Mouse (Mus musculus) forebrain, embryonic 16.5 days (tissue): ENCODE results near the gene Zfp57. TPM values are rescaled to one million over a fixed set of nuclear protein-coding genes. Genes with fewer than 3 reads are reported as not detected.

Experiments used
- ATAC-seq: fragments of 200-750 bp; cut with Nextera tagmentation; 2 replicates; pipeline ENCODE4 v1.8.0; 2017; ENCODE audit warnings: mild to moderate bottlenecking, moderate library complexity
- H3K27ac ChIP-seq: fragments of 300-500 bp; sonication (generic); 2 replicates; pipeline ENCODE4 v1.5.1; 2014; ENCODE audit warnings: low read length, control low read depth
- H3K27me3 ChIP-seq: fragments of 300-500 bp; sonication (generic); replicated peaks from 2 replicates; pipeline ENCODE4 v1.6.1; 2014; ENCODE audit warnings: low read length; ENCODE audit not compliant: control insufficient read depth, insufficient read depth
- H3K36me3 ChIP-seq: fragments of 300-500 bp; sonication (generic); 2 replicates; pipeline ENCODE4 v1.6.1; 2014; ENCODE audit not compliant: control insufficient read depth, insufficient read depth
- H3K4me1 ChIP-seq: fragments of 300-500 bp; sonication (generic); replicated peaks from 2 replicates; pipeline ENCODE4 v1.6.1; 2014; ENCODE audit warnings: low read length; ENCODE audit not compliant: control insufficient read depth, insufficient read depth
- H3K4me2 ChIP-seq: fragments of 300-500 bp; sonication (generic); 2 replicates; pipeline ENCODE4 v1.6.1; 2014; ENCODE audit warnings: mild to moderate bottlenecking, low read length, control low read depth
- H3K4me3 ChIP-seq: fragments of 300-500 bp; sonication (generic); replicated peaks from 2 replicates; pipeline ENCODE4 v1.5.1; 2014; ENCODE audit warnings: mild to moderate bottlenecking, low read length, control low read depth
- H3K9ac ChIP-seq: fragments of 300-500 bp; sonication (generic); replicated peaks from 2 replicates; pipeline ENCODE4 v1.6.1; 2014; ENCODE audit warnings: low read depth, low read length, control low read depth
- H3K9me3 ChIP-seq: fragments of 300-500 bp; sonication (generic); 2 replicates; pipeline ENCODE4 v1.6.1; 2016; ENCODE audit warnings: low read length; ENCODE audit not compliant: control insufficient read depth
- WGBS: fragments of 180-500 bp; shearing (Covaris S2); extraction: QIAGEN DNeasy Blood & Tissue Kit; methylation state at CpG from one replicate; pipeline ENCODE4 v1.1.7; 2014; 5-methylcytosine and 5-hydroxymethylcytosine counted together
- polyA plus RNA-seq: library from polyadenylated mRNA; unstranded; fragments of >200 nt; fragmentation: Nextera tagmentation; extraction: Ambion mirVana; gene quantifications from 2 replicates; pipeline ENCODE4 v1.2.1, GENCODE M21; 2015

Gene Zfp57
- polyA plus RNA-seq, 1 experiment from 2014 or later: 383 TPM

DNA sequence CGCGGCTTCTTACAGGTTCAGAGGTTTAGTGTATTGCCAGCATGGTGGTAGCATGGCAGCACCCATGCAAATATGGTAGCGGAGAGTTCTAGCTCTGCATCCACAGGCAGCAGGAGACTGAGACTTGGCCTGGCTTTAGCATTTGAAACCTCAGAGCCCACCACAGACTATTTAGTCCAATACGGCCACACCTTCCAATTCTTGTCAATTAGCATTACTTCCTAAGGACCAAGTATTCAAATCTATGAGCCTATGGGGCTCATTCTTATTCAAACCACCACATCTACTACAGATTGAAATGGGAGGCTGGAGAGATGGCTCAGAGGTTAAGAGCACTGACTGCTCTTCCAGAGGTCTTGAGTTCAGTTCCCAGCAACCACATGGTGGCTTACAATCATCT is 26.5 kb downstream of the Zfp57 start:
- Histone ChIP-seq H3K27me3 (no peaks in the 10 kb centered on the region), H3K9me3 (no peaks in the 10 kb centered on the region), H3K27ac (peak overlapping the region; percentile 24; the same call in 1 of the 2 replicates), H3K4me1 (peaks cover 4% of the 10 kb centered on the region; the same call in 1 of the 2 replicates), H3K9ac (no peak overlapping the region), H3K4me3 (no peak overlapping the region), H3K4me2 (no peak overlapping the region), H3K36me3 (no peaks in the 10 kb centered on the region)
- 97% methylated on average over 4 of the region's 4 CpGs for WGBS
- no peak for ATAC-seq

DNA sequence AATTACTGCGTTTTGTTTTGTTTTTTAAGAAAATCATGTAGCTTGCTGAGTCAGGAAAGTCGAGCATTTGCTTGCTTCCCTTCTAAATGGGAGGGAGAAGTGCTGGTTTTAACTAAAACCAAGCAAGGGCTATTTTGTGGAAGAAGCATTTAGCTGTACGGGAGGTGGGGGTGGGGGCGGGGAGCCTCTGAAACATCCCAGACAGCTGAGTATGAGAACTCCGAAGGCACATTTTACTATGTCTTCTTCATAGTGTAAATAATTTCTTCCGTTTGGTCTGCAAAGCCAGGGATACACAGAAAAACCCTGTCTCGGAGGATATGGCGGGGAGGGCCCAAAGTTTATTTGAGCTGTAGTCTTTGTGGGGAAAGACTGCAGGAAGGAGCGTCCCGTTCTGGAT is 27.2 kb downstream of the Zfp57 start:
- 3% methylated on average over 10 of the region's 10 CpGs for WGBS
- peak; percentile 18 for ATAC-seq
- peak overlapping the region; percentile 59 for H3K9ac ChIP-seq

GRCm38 (mm10) chr17:37028683-37029120 is 27.7 kb downstream of the Zfp57 start:
- peak overlapping the region; percentile 59 for H3K9ac ChIP-seq
- peak overlapping the region; percentile 98 for H3K27ac ChIP-seq
- no peaks in the 10 kb centered on the region for H3K27me3 ChIP-seq
- H3K4me1 ChIP-seq: peaks cover 4% of the 10 kb centered on the region; the same call in 1 of the 2 replicates
- H3K9me3 ChIP-seq: no peaks in the 10 kb centered on the region
- H3K4me2 ChIP-seq: peak overlapping the region; percentile 44
- H3K4me3 ChIP-seq: peak overlapping the region; percentile 50
- no peaks in the 10 kb centered on the region for H3K36me3 ChIP-seq
- WGBS: 0% methylated on average over 14 of the region's 14 CpGs
- ATAC-seq: peak; percentile 98

More for the DNA sequence above, 27.2 kb downstream of the Zfp57 start:
- H3K4me2 ChIP-seq: peak overlapping the region; percentile 44
- peak overlapping the region; percentile 98 for H3K27ac ChIP-seq
- H3K9me3 ChIP-seq: no peaks in the 10 kb centered on the region
- H3K36me3 ChIP-seq: no peaks in the 10 kb centered on the region
- peaks cover 4% of the 10 kb centered on the region; the same call in 1 of the 2 replicates for H3K4me1 ChIP-seq
- no peaks in the 10 kb centered on the region for H3K27me3 ChIP-seq
- H3K4me3 ChIP-seq: peak overlapping the region; percentile 50

- Histone ChIP-seq H3K36me3 (no peaks in the 10 kb centered on the region), H3K9ac (peak overlapping the region; percentile 59), H3K4me3 (peak overlapping the region; percentile 50), H3K9me3 (no peaks in the 10 kb centered on the region), H3K4me1 (peaks cover 4% of the 10 kb centered on the region; the same call in 1 of the 2 replicates), H3K4me2 (peak overlapping the region; percentile 44), H3K27ac (peak overlapping the region; percentile 98), H3K27me3 (no peaks in the 10 kb centered on the region)
- WGBS: 59% methylated on average over 8 of the region's 8 CpGs
- ATAC-seq: peak; percentile 9; the same call in 1 of the 2 replicates
Measured at GRCm38 (mm10) chr17:37029162-37029561, 28.2 kb downstream of the Zfp57 start.

GRCm38 (mm10) chr17:37039127-37039894 is 38.3 kb downstream of the Zfp57 start:
- Histone ChIP-seq H3K36me3 (no peaks in the 10 kb centered on the region), H3K27me3 (no peaks in the 10 kb centered on the region), H3K4me3 (no peak overlapping the region), H3K9ac (no peak overlapping the region), H3K4me2 (no peak overlapping the region), H3K27ac (no peak overlapping the region), H3K9me3 (no peaks in the 10 kb centered on the region), H3K4me1 (no peaks in the 10 kb centered on the region)
- ATAC-seq: no peak
- WGBS: 72% methylated on average over 2 of the region's 2 CpGs

GRCm38 (mm10) chr17:37044651-37045244 is 43.8 kb downstream of the Zfp57 start:
- Histone ChIP-seq H3K27me3 (no peaks in the 10 kb centered on the region), H3K36me3 (no peaks in the 10 kb centered on the region), H3K27ac (peak overlapping the region; percentile 94), H3K9me3 (no peaks in the 10 kb centered on the region), H3K4me2 (peak overlapping the region; percentile 81), H3K9ac (peak overlapping the region; percentile 98), H3K4me3 (peak overlapping the region; percentile 89), H3K4me1 (peaks cover 28% of the 10 kb centered on the region)
- no peak for ATAC-seq
- 70% methylated on average over 7 of the region's 7 CpGs for WGBS

DNA sequence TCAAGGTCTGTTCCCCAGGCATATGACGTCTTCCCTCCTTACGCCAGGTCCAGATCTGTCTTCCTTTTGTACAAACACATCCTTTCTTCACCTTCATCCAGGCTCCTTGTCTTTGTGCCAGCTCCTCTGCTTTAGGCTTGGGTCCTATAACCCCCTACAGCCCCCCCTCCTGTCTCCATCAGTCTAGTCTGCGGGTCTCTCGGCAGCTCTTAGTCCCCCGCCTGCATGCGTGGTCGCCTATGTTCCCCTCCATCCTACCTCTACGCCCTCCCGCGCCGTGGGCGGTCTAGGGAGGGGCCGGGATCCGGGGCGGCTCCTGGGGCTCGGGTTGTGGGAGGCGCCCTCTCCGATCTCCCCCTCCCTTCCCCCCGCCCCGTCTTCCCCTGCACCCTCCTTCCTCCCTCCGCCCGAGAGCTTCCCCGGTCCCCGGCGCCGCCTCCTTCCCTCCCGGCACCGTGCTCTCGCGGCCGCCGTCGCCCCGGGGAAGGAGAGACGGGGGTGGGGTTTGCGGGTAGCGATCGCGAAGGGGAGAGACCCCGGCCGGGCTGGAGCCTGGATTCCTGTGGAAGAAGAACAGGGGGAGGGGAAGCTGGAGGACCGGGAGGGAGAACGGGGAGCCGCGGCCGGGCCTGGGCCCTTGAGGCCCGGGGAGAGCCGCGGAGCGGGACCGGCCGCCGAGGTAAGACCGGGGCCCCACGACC is 44.8 kb downstream of the Zfp57 start, which contains the start of gene Gabbr1:
Gabbr1 (plus strand) TSS at position 356 of the 701 bp plus-strand sequence.
- Histone ChIP-seq H3K9ac (peak within 1 kb of the TSS; percentile 98), H3K27me3 (no peaks in the 10 kb centered on the region), H3K9me3 (no peaks in the 10 kb centered on the region), H3K4me2 (peak within 1 kb of the TSS; percentile 81), H3K36me3 (no peaks in the 10 kb centered on the region), H3K4me3 (peak within 1 kb of the TSS; percentile 89), H3K27ac (peak within 1 kb of the TSS; percentile 94), H3K4me1 (peaks cover 33% of the 10 kb centered on the region)
- peak; percentile 79 for ATAC-seq
- WGBS: under 1% methylated on average over 44 of the region's 55 CpGs

GRCm38 (mm10) chr17:37046312-37047112 is 45.5 kb downstream of the Zfp57 start:
- peak; percentile 64 for ATAC-seq
- H3K36me3 ChIP-seq: no peaks in the 10 kb centered on the region
- under 1% methylated on average over 53 of the region's 58 CpGs for WGBS

More at GRCm38 (mm10) chr17:37046312-37047112, 45.5 kb downstream of the Zfp57 start:
- Histone ChIP-seq H3K9ac (peak overlapping the region; percentile 98), H3K4me1 (peaks cover 38% of the 10 kb centered on the region), H3K27me3 (no peaks in the 10 kb centered on the region), H3K4me2 (peak overlapping the region; percentile 81), H3K9me3 (no peaks in the 10 kb centered on the region), H3K4me3 (peak overlapping the region; percentile 89), H3K27ac (peak overlapping the region; percentile 94)
